Mouse (Mus musculus) heart, embryonic 14.5 days (tissue): ENCODE results near the gene Srsf9. TPM values are rescaled to one million over a fixed set of nuclear protein-coding genes. Genes with fewer than 3 reads are reported as not detected.
A peak's percentile ranks its signal among the peaks of the same experiment; 100 is the strongest.

Experiments used
- ATAC-seq: fragments of 200-750 bp; cut with Nextera tagmentation; 2 replicates; pipeline ENCODE4 v1.8.0; 2017; ENCODE audit warnings: low read depth, moderate TSS enrichment; ENCODE audit not compliant: insufficient number of reproducible peaks, insufficient read depth, low FRiP score
- H3K27ac ChIP-seq, 2 experiments: fragments of 200-500 bp in 1 of 2; fragments of 300-500 bp in 1 of 2; sonication (generic) in 1 of 2; replicated peaks in 1 of 2; 2 replicates each; pipeline ENCODE4 v1.5.1; 2012 to 2014; ENCODE audit warnings: low read depth in 2 of 2, low read length in 2 of 2, control low read depth in 1 of 2, mild to moderate bottlenecking in 1 of 2, mixed read lengths in 1 of 2; ENCODE audit not compliant: control insufficient read depth in 1 of 2, insufficient read depth in 1 of 2
- H3K27me3 ChIP-seq: fragments of 300-500 bp; sonication (generic); 2 replicates; pipeline ENCODE4 v1.6.1; 2014; ENCODE audit warnings: mild to moderate bottlenecking, low read length, control low read depth; ENCODE audit not compliant: control insufficient read depth, insufficient read depth
- H3K36me3 ChIP-seq: fragments of 300-500 bp; sonication (generic); 2 replicates; pipeline ENCODE4 v1.6.1; 2014; ENCODE audit warnings: mild to moderate bottlenecking, control low read depth, low read length, mixed read lengths; ENCODE audit not compliant: control insufficient read depth, insufficient read depth
- H3K4me1 ChIP-seq, 2 experiments: fragments of 200-500 bp in 1 of 2; fragments of 300-500 bp in 1 of 2; sonication (generic) in 1 of 2; 2 replicates each; pipeline ENCODE4 v1.6.1; 2012 to 2014; ENCODE audit warnings: low read length in 2 of 2, control low read depth in 1 of 2, mixed read lengths in 1 of 2; ENCODE audit not compliant: control insufficient read depth in 2 of 2, insufficient read depth in 2 of 2
- H3K4me2 ChIP-seq: fragments of 300-500 bp; sonication (generic); 2 replicates; pipeline ENCODE4 v1.6.1; 2014; ENCODE audit warnings: mild to moderate bottlenecking, low read length
- H3K4me3 ChIP-seq, 2 experiments: fragments of 200-500 bp in 1 of 2; fragments of 300-500 bp in 1 of 2; sonication (generic) in 1 of 2; 2 replicates each; pipeline ENCODE4 v1.5.1; 2012 to 2014; ENCODE audit warnings: low read length in 2 of 2, mild to moderate bottlenecking in 2 of 2, control low read depth in 1 of 2, low read depth in 1 of 2, moderate library complexity in 1 of 2; ENCODE audit not compliant: control insufficient read depth in 1 of 2, insufficient read depth in 1 of 2
- H3K9ac ChIP-seq: fragments of 300-500 bp; sonication (generic); 2 replicates; pipeline ENCODE4 v1.6.1; 2014; ENCODE audit warnings: mild to moderate bottlenecking, low read length
- H3K9me3 ChIP-seq: fragments of 300-500 bp; sonication (generic); 2 replicates; pipeline ENCODE4 v1.6.1; 2016; ENCODE audit warnings: low read length, control low read depth; ENCODE audit not compliant: control insufficient read depth
- WGBS: fragments of 180-500 bp; shearing (Covaris S2); extraction: QIAGEN DNeasy Blood & Tissue Kit; methylation state at CpG from one replicate; pipeline ENCODE4 v1.1.7; 2014; 5-methylcytosine and 5-hydroxymethylcytosine counted together
- polyA plus RNA-seq: library from polyadenylated mRNA; unstranded; fragments of >200 nt; fragmentation: Nextera tagmentation; extraction: Ambion mirVana; gene quantifications from 2 replicates; pipeline ENCODE4 v1.2.1, GENCODE M21; 2014

Gene Srsf9
- polyA plus RNA-seq, 1 experiment from 2014 or later: 104 TPM

DNA sequence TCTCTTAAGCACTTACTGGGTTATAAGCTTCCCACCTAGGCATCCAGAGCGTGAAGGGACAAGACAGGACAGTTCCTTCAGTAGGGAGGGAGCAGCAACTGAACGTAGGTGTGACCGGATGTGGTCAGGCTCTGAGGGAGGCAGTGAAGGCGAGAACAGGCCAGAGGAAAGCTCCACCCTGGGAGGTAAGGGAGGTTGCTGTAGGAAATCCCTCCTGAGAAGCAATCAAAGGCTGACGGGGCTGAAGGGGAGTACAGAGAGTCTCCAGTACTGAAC is 13.4 kb upstream of the Srsf9 start:
- no peak overlapping the region for H3K9ac ChIP-seq
- H3K27me3 ChIP-seq: no peaks in the 10 kb centered on the region
- H3K36me3 ChIP-seq: no peaks in the 10 kb centered on the region
- H3K9me3 ChIP-seq: no peaks in the 10 kb centered on the region
- WGBS: 45% methylated on average over 5 of the region's 5 CpGs
- no peak overlapping the region for H3K4me2 ChIP-seq
- peaks cover 28 to 35% of the 10 kb centered on the region in 2 experiments for H3K4me1 ChIP-seq
- no peak overlapping the region for H3K4me3 ChIP-seq
- ATAC-seq: no peak
- H3K27ac ChIP-seq: 0 out of 4 replicates have a peak overlapping the region, but pooled peaks of 1 of the 2 experiments have one; percentile 41

DNA sequence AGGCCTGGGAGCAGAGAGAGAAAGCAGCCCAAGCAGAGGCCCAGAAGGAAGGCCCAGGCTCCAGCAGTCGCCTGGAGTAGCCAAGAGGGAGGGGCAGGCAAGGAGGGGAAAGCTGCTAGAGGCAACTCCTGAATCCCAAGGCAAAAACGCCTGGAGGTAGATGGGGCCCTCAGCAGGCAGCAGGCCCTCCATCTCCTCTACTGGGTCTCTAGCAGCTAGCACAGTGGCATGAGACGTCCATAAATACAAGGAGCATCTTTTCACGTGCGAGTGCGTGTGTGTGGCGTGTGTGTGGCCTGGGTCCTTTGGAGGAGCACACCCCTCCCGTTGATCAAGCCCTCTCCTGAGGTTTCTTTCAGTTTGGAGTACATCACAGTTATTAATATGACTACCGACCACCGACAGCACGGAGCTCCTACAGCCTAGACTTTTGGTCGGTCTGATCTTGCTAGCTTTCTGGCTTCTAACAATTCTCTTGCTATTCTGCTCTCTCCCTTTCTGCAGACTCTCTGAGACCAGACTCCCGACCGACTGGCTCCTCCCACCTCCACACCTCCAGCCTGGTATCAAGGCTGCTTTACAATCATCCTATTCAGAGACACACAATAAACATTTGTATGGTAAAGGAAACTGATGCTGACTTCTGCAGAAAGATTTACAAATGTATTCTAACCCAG is 9.9 kb upstream of the Srsf9 start:
- no peak overlapping the region for H3K4me3 ChIP-seq
- H3K27ac ChIP-seq: peak overlapping the region; percentile 47 to 56; a peak in 3 of 4 replicates
- no peaks in the 10 kb centered on the region for H3K27me3 ChIP-seq
- peaks cover 35 to 39% of the 10 kb centered on the region in 2 experiments for H3K4me1 ChIP-seq
- no peak for ATAC-seq
- WGBS: 14% methylated on average over 14 of the region's 14 CpGs
- H3K9me3 ChIP-seq: no peaks in the 10 kb centered on the region
- H3K4me2 ChIP-seq: peak overlapping the region; percentile 40
- peak overlapping the region; percentile 26; the same call in 1 of the 2 replicates for H3K9ac ChIP-seq
- H3K36me3 ChIP-seq: no peaks in the 10 kb centered on the region

DNA sequence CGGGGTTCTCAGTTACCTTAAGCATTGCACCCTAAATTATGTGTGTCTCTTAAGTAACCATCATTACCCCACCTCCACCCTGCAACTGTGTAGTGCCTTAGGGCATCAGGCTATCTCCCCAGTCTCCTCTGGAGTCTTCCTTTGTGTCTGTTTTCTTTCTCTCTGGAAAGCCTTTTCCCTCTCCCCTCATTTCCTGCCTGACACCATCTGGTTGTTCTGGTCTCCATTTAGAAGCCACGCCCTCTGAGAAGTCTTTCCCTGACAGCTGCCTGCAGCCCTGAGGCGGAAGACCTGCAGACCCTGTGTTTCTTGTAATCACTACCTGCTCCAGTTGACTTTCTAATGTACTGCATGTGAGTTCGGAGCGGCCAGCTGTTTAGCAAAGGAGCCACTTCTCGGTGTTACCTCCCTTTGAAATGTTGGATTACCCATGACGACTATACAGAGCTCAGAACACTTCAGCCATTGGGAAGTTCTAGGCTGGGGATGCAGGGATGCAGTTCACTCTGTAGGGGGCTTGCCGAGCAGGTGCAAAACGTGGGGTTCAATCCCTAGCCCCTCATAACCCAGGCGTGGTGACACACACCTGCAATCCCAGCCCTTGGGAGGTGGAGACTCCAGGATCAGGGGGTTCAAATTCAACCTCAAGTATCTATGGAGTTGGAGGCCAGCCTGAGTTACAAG is 9.2 kb upstream of the Srsf9 start:
- no peaks in the 10 kb centered on the region for H3K27me3 ChIP-seq
- WGBS: 13% methylated on average over 10 of the region's 10 CpGs
- no peaks in the 10 kb centered on the region for H3K36me3 ChIP-seq
- peak overlapping the region; percentile 47 to 56; a peak in 3 of 4 replicates for H3K27ac ChIP-seq
- peak overlapping the region; percentile 40 for H3K4me2 ChIP-seq
- H3K9ac ChIP-seq: no peak overlapping the region
- peak; percentile 53; the same call in 1 of the 2 replicates for ATAC-seq
- H3K9me3 ChIP-seq: no peaks in the 10 kb centered on the region
- H3K4me1 ChIP-seq: peaks cover 32 to 34% of the 10 kb centered on the region in 2 experiments
- no peak overlapping the region for H3K4me3 ChIP-seq

DNA sequence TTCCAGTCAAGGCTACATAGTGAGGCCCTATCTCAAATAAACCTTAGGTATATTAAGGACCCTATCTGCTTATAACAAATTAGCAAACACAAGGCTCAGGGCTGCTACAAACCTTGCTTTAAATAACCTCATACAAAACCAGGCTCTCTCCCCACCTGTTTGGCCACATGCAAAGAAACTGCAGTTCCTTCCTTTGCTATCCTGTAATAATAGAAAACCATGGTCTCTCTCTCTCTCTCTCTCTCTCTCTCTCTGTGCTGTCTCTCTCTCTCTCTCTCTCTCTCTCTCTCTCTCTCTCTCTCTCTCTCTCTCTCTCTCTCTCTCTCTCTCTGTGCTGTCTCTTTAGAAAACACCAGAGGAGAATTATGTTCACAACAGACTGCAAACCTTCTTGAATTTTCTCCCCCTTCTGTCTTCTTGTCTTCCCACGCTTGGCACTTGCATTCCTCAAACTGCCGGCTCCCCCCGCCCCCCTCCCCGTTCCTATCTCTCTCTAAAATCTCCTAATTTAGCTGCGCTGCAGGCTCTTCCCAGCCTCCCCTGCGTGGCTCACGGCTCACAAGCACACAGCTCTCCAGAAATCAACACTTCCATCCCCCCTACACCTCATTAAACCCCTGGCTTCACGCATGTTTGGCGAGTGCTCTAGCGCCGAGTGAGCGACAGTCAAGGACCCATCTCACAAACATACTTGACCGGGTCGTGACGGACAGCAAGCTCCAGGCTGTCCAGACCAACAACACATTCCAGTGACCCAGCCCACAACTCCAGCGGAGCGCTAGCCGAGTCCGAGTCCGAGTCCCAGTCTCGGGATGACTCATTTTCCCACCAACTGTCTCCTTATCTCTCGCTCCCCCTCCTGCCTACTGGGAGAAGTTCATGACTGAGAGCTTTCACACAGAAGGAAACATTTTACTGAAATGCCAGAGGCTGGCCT is 7.7 kb upstream of the Srsf9 start:
- Histone ChIP-seq H3K27ac (peak overlapping the region; percentile 59 to 69), H3K27me3 (no peaks in the 10 kb centered on the region), H3K9me3 (no peaks in the 10 kb centered on the region), H3K36me3 (no peaks in the 10 kb centered on the region), H3K9ac (peak overlapping the region; percentile 70), H3K4me1 (peaks cover 22 to 23% of the 10 kb centered on the region in 2 experiments), H3K4me2 (peak overlapping the region; percentile 88), H3K4me3 (peak overlapping the region; percentile 43 to 45)
- under 1% methylated on average over 22 of the region's 22 CpGs for WGBS
- ATAC-seq: peak; percentile 73

DNA sequence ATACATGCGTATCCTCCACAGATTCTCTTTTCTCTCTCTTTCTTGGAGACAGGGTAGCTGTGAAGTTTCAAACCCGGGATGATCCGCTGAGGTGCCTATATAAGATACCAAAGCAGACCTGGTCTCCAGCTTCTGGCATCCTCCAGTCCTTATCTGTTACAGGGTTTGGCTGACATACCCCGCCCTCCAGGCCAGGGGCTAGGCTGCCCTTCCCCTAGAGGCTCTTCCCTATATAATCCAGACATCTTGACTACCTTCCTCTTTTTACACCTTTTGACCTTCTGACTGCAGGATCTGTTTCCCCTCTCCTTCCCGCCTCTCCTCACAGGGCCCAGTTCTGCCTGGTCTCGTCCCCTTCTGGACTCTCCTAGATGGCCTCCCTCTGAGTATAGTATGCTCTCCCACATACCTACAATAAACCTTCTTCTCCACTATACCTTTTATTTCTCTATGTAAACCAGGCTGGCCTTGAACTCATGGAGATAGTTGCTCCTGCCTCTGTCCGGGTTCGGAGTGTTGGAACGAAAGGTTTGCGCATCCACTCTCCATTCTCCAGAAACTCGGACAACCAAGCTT is 633 bp upstream of the Srsf9 start:
- H3K9me3 ChIP-seq: no peaks in the 10 kb centered on the region
- no peaks in the 10 kb centered on the region for H3K27me3 ChIP-seq
- peak overlapping the region; percentile 86 for H3K4me2 ChIP-seq
- 10% methylated on average over 11 of the region's 11 CpGs for WGBS
- peak overlapping the region; percentile 85 to 98 for H3K4me3 ChIP-seq
- peak; percentile 37; the same call in 1 of the 2 replicates for ATAC-seq
- peaks cover 8 to 19% of the 10 kb centered on the region in 2 experiments for H3K4me1 ChIP-seq
- peaks cover 17% of the 10 kb centered on the region for H3K36me3 ChIP-seq
- H3K9ac ChIP-seq: peak overlapping the region; percentile 92
- peak overlapping the region; percentile 85 to 89 for H3K27ac ChIP-seq

DNA sequence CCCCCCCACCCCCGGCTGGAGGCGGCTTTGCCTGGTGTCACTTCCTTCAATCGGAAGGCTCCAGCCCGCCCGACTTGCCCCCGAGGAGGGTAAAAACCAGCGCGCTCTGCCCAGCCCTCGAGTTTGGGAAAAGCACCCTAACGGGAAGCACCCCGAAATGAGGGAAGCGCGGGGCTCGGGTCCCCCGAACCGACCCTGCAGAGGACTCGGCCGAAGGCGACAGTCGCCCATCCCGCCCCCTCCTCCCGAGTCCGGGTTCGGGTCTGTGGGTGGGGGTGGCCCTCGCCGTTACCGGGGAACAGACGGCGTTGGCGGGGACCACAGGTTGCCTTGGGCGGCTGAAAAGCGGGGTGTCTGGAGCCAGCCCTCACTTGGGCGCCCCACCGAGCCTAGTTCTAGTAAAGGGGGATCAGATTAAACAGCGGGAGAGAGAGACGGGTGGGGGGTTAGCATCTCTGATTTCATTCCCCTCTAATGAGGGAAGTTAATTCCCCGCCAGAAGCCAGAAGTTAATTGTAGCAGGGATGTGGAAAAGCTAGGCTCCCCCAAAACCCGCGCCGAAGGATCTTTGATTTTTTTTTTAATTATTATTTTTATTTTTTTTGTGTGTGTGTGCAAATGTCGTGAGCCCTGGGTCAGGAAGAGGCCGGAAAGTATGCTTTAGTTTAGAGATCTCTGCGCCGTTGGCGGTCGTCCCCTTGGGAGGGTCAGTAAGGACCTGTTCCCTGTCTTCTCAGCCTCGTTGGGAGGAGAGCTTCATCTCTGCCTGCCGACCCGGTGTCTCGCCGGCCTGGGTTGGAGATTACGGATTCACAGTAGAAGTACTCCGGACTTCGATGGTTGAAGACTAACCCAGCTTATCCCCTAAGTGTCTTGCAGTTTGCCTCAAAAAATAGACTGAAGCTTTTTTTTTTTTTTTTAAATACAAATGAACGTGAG is 902 bp downstream of the Srsf9 start:
- Histone ChIP-seq H3K4me2 (peak overlapping the region; percentile 86), H3K4me1 (peaks cover 8 to 19% of the 10 kb centered on the region in 2 experiments), H3K27ac (peak overlapping the region; percentile 40 to 89; a peak in 3 of 4 replicates), H3K4me3 (peak overlapping the region; percentile 85 to 98), H3K27me3 (no peaks in the 10 kb centered on the region), H3K36me3 (peaks cover 33% of the 10 kb centered on the region), H3K9me3 (no peaks in the 10 kb centered on the region), H3K9ac (peak overlapping the region; percentile 92)
- ATAC-seq: no peak
- WGBS: under 1% methylated on average over 55 of the region's 55 CpGs
